Mouse (Mus musculus): ENCODE data around the gene Prss53.

DNA sequence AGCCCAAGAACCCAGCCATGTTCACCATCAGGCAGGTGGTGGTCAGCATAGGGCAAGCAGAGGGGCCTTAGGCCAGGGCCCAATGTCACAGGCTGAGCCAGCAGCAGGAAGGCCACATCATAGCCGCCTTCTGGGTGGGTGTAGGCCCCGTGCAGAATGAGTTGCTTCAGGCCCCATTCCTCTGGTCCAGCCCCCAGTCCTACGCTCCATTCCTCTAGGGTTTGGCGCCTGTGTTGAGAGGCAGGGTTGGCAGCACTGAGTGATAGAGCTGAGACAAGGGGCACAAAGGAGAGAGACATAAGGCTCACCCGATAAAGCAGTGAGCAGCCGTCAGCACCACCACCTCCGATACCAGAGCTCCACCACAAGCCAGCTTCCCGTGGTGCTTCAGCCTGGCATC, 3.6 kb downstream of the Prss53 start:
- TF ChIP-seq CTCF (IDR thresholded peaks at IDR 0.05; ENCODE audit: low read depth, low read length) (no peak), POLR2A (IDR thresholded peaks at IDR 0.05; ENCODE audit: borderline replicate concordance, low read depth, low read length) (no peak)
